Mouse (Mus musculus): Measurements from ENCODE around the gene R3hcc1l. TPM values are rescaled to one million over a fixed set of nuclear protein-coding genes. Genes with fewer than 3 reads are reported as not detected.
A peak's percentile ranks its signal among the peaks of the same experiment; 100 is the strongest.

Gene R3hcc1l
- polyA plus RNA-seq, 1 experiment from 2014 or later, result 14.3 TPM

DNA sequence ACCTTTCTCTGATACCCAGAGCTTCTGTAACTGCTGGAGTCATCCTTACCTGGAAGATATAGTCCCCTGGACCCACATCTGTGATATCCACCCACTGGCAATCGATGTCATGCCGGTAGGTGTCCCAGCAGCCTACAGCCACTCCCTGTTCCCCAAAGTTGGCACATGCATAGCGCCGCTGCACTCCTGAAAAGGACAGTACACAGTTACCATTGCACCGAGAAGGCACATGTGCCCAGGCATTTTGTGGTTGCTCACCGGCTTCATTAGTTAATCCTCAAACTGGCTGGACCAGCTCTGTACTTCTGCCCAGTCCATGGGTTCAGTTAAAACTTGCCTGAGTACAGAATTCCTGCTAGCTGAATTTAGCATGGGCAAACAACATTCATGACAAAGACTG is 79.3 kb downstream of the R3hcc1l start:
- Histone ChIP-seq H3K27me3 (replicated peaks; ENCODE audit: insufficient read depth, low read length) (no peaks in the 10 kb centered on the region), H3K36me3 (ENCODE audit: insufficient read depth, low read length) (no peaks in the 10 kb centered on the region), H3K27ac (ENCODE audit: low read length) (no peak overlapping the region), H3K4me2 (replicated peaks; ENCODE audit: low read depth, low read length) (no peak overlapping the region), H3K9me3 (ENCODE audit: low read length) (no peaks in the 10 kb centered on the region), H3K4me1 (ENCODE audit: insufficient read depth, low read depth, low read length) (0 out of 2 replicates have a peak, but pooled peaks cover 4% of the 10 kb centered on the region), H3K9ac (replicated peaks; ENCODE audit: low read depth) (no peak overlapping the region), H3K4me3 (ENCODE audit: low read depth, low read length) (no peak overlapping the region)
- ATAC-seq (no peak), DNase-seq (ENCODE audit: low spot score) (no peak)
- no peak for TF ChIP-seq CTCF (IDR thresholded peaks at IDR 0.05)
- WGBS, result 95% methylated on average over 6 of the region's 6 CpGs

GRCm38 (mm10) chr19:42599891-42600290 is 81.3 kb downstream of the R3hcc1l start:
- no peak for ATAC-seq
- no peak for TF ChIP-seq EP300 (IDR thresholded peaks at IDR 0.05)
- TF ChIP-seq CTCF (IDR thresholded peaks at IDR 0.05), result no peak
- 0 out of 2 replicates have a peak, but pooled peaks cover 4% of the 10 kb centered on the region for H3K4me1 ChIP-seq (ENCODE audit: insufficient read depth, low read depth, low read length)
- WGBS, result 66% methylated on average over 17 of the region's 17 CpGs
- DNase-seq (ENCODE audit: low spot score), result no peak
- no peak overlapping the region for H3K9ac ChIP-seq (replicated peaks; ENCODE audit: low read depth)
- H3K36me3 ChIP-seq (ENCODE audit: insufficient read depth, low read length), result no peaks in the 10 kb centered on the region
- H3K9me3 ChIP-seq (ENCODE audit: low read length), result no peaks in the 10 kb centered on the region
- no peak overlapping the region for H3K4me2 ChIP-seq (replicated peaks; ENCODE audit: low read depth, low read length)
- H3K27ac ChIP-seq (ENCODE audit: low read length), result no peak overlapping the region
- H3K27me3 ChIP-seq (replicated peaks; ENCODE audit: insufficient read depth, low read length), result no peaks in the 10 kb centered on the region
- no peak overlapping the region for H3K4me3 ChIP-seq (ENCODE audit: low read depth, low read length)

DNA sequence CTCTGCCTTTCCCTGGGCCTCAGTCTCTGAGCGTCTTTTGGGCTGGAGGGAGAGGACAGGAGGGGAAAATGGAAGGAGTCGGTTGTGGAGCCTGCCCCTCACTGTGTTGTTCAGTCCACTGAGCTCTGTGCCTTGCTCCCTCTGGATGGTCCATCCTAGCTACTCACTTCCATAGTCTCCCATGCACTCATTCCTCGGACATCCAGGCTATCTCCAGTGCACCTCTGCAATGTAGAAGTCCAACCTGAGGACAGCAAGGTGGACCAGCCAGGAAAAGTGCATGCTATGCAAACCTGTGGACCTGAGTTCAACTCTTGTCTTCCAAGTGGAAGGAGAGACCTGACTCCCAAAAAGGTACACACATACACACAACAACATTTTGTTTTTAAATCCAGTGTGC is 82.0 kb downstream of the R3hcc1l start:
- no peaks in the 10 kb centered on the region for H3K27me3 ChIP-seq (replicated peaks; ENCODE audit: insufficient read depth, low read length)
- no peak for TF ChIP-seq CTCF (IDR thresholded peaks at IDR 0.05)
- TF ChIP-seq EP300 (IDR thresholded peaks at IDR 0.05), result no peak
- no peaks in the 10 kb centered on the region for H3K36me3 ChIP-seq (ENCODE audit: insufficient read depth, low read length)
- DNase-seq (ENCODE audit: low spot score), result no peak
- H3K4me2 ChIP-seq (replicated peaks; ENCODE audit: low read depth, low read length), result no peak overlapping the region
- 0 out of 2 replicates have a peak, but pooled peaks cover 4% of the 10 kb centered on the region for H3K4me1 ChIP-seq (ENCODE audit: insufficient read depth, low read depth, low read length)
- H3K4me3 ChIP-seq (ENCODE audit: low read depth, low read length), result no peak overlapping the region
- H3K9ac ChIP-seq (replicated peaks; ENCODE audit: low read depth), result no peak overlapping the region
- 34% methylated on average over 3 of the region's 3 CpGs for WGBS
- no peak overlapping the region for H3K27ac ChIP-seq (ENCODE audit: low read length)
- ATAC-seq, result no peak
- no peaks in the 10 kb centered on the region for H3K9me3 ChIP-seq (ENCODE audit: low read length)

DNA sequence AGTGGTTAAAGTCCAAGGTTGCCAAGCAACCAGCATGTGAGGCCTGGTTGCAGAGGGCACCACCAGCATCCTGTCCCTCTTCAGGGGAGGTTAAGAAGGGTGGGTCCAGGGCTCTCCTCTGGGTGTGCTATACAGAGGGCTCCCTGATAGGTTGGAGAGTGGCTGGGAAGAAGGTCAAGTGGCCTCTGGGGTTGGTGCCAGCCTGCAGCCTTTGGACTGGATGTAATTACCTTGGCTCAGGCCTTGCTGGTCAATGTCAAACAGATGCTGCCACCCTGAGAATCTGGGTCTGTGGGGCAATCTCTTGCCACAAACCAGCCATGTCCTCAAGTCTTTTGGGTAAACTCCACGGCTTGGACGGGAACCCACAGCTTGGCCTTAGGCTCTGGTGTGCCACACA is 82.9 kb downstream of the R3hcc1l start:
- Histone ChIP-seq H3K27ac (ENCODE audit: low read length) (no peak overlapping the region), H3K27me3 (replicated peaks; ENCODE audit: insufficient read depth, low read length) (no peaks in the 10 kb centered on the region), H3K4me1 (ENCODE audit: insufficient read depth, low read depth, low read length) (0 out of 2 replicates have a peak, but pooled peaks cover 4% of the 10 kb centered on the region), H3K4me2 (replicated peaks; ENCODE audit: low read depth, low read length) (no peak overlapping the region), H3K4me3 (ENCODE audit: low read depth, low read length) (no peak overlapping the region), H3K9me3 (ENCODE audit: low read length) (no peaks in the 10 kb centered on the region), H3K36me3 (ENCODE audit: insufficient read depth, low read length) (no peaks in the 10 kb centered on the region), H3K9ac (replicated peaks; ENCODE audit: low read depth) (no peak overlapping the region)
- WGBS, result 74% methylated on average over 2 of the region's 2 CpGs
- ATAC-seq (peak; percentile 58), DNase-seq (ENCODE audit: low spot score) (no peak)
- TF ChIP-seq CTCF (IDR thresholded peaks at IDR 0.05) (no peak), EP300 (IDR thresholded peaks at IDR 0.05) (no peak)

- Histone ChIP-seq H3K4me1 (ENCODE audit: insufficient read depth, low read depth, low read length) (0 out of 2 replicates have a peak, but pooled peaks cover 4% of the 10 kb centered on the region), H3K36me3 (ENCODE audit: insufficient read depth, low read length) (no peaks in the 10 kb centered on the region), H3K9me3 (ENCODE audit: low read length) (no peaks in the 10 kb centered on the region), H3K4me3 (ENCODE audit: low read depth, low read length) (no peak overlapping the region), H3K9ac (replicated peaks; ENCODE audit: low read depth) (no peak overlapping the region), H3K27me3 (replicated peaks; ENCODE audit: insufficient read depth, low read length) (no peaks in the 10 kb centered on the region), H3K27ac (ENCODE audit: low read length) (no peak overlapping the region), H3K4me2 (replicated peaks; ENCODE audit: low read depth, low read length) (no peak overlapping the region)
- DNase-seq (ENCODE audit: low spot score) (no peak), ATAC-seq (no peak)
- WGBS, result 54% methylated on average over 8 of the region's 8 CpGs
- TF ChIP-seq EP300 (IDR thresholded peaks at IDR 0.05), result no peak
Observed at GRCm38 (mm10) chr19:42602041-42602440, 83.5 kb downstream of the R3hcc1l start.

DNA sequence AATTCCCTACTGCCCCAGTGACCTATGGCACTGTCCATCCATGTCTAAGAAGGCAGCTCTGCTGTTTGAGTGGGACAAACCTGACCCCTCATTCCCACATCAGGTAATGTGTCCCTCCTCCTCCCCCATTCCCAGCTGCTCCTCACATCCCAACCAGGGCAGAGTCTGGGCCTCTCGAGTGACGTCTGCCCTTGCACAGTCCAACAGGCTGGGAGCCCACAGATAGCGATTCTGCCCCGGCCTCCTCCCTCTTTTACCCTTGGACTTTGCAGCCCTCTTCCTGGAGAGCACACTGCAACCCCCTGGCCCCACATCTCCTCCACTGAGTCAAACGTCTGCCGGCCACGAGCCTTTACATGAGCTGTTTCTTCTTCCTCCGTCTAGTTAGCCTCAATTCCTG is 84.0 kb downstream of the R3hcc1l start:
- no peak for TF ChIP-seq CTCF (IDR thresholded peaks at IDR 0.05)
- no peak for TF ChIP-seq EP300 (IDR thresholded peaks at IDR 0.05)
- H3K9me3 ChIP-seq (ENCODE audit: low read length), result no peaks in the 10 kb centered on the region
- WGBS, result 72% methylated on average over 8 of the region's 8 CpGs

DNA sequence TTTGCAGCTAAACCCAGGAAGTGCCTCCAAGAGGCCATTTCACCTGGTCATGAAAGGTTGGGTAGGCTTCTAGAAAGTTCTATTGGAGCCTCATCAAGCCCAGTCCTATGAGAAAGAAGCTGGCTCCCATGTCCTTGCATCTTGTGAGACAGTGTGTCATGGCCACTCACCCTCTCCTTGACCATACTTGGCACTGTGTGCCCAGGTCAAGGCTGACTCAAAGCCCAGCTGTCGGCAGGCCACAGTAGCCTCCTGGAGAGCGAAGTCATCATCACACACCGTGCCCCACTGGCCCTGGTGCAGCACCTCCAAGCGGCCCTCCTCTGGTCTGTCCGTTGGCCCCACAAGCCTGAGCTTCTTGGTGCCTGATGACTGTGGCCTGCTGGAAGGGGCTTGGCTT is 89.5 kb downstream of the R3hcc1l start:
- Histone ChIP-seq H3K27ac (ENCODE audit: low read length) (no peak overlapping the region), H3K9ac (replicated peaks; ENCODE audit: low read depth) (no peak overlapping the region), H3K27me3 (replicated peaks; ENCODE audit: insufficient read depth, low read length) (no peaks in the 10 kb centered on the region), H3K4me1 (ENCODE audit: insufficient read depth, low read depth, low read length) (no peaks in the 10 kb centered on the region), H3K9me3 (ENCODE audit: low read length) (no peaks in the 10 kb centered on the region), H3K4me3 (ENCODE audit: low read depth, low read length) (no peak overlapping the region), H3K36me3 (ENCODE audit: insufficient read depth, low read length) (no peaks in the 10 kb centered on the region), H3K4me2 (replicated peaks; ENCODE audit: low read depth, low read length) (no peak overlapping the region)
- no peak for TF ChIP-seq CTCF (IDR thresholded peaks at IDR 0.05)
- ATAC-seq, result no peak
- WGBS, result 86% methylated on average over 5 of the region's 5 CpGs
- DNase-seq (ENCODE audit: low spot score), result no peak

More for the DNA sequence above, 84.0 kb downstream of the R3hcc1l start:
- DNase-seq (ENCODE audit: low spot score) (no peak), ATAC-seq (no peak)
- H3K27ac ChIP-seq (ENCODE audit: low read length), result no peak overlapping the region
- H3K27me3 ChIP-seq (replicated peaks; ENCODE audit: insufficient read depth, low read length), result no peaks in the 10 kb centered on the region
- no peak overlapping the region for H3K4me2 ChIP-seq (replicated peaks; ENCODE audit: low read depth, low read length)
- H3K4me1 ChIP-seq (ENCODE audit: insufficient read depth, low read depth, low read length), result 0 out of 2 replicates have a peak, but pooled peaks cover 4% of the 10 kb centered on the region
- no peaks in the 10 kb centered on the region for H3K36me3 ChIP-seq (ENCODE audit: insufficient read depth, low read length)
- no peak overlapping the region for H3K9ac ChIP-seq (replicated peaks; ENCODE audit: low read depth)
- no peak overlapping the region for H3K4me3 ChIP-seq (ENCODE audit: low read depth, low read length)
